Mouse (Mus musculus): ENCODE results near the gene Gm6164. TPM values are rescaled to one million over a fixed set of nuclear protein-coding genes. Genes with fewer than 3 reads are reported as not detected.

Gene Gm6164
- total RNA-seq (2023; ENCODE audit: inconsistent age) = not detected in 4 replicates

GRCm38 (mm10) chr7:20205507-20205906 lies at the start of gene Gm6164:
Gm6164 (minus strand) TSS chr7:20205607.

GRCm38 (mm10) chr7:20233728-20234127 lies 28.3 kb upstream of the Gm6164 start, which contains the start of gene Gm4498:
Gm4498 (minus strand) TSS chr7:20233828.

GRCm38 (mm10) chr7:20193410-20193809 lies 12.0 kb downstream of the Gm6164 start, which contains the start of gene Vmn1r95:
Vmn1r95 (plus strand) TSS chr7:20193710.

GRCm38 (mm10) chr7:20168277-20168676 lies 37.1 kb downstream of the Gm6164 start, which contains the start of gene Vmn1r94:
Vmn1r94 (minus strand) TSS chr7:20168377.

Other genes starting within 250 kb of the Gm6164 start
- not detected in 4 replicates for gene Ceacam20, start 240.2 kb downstream of the Gm6164 start, total RNA-seq (2023; ENCODE audit: inconsistent age)
- not detected in 4 replicates for gene Nlrp9b, start 214.1 kb downstream of the Gm6164 start, total RNA-seq (2023; ENCODE audit: inconsistent age)
- not detected in 4 replicates for gene Vmn1r91, start 105.9 kb downstream of the Gm6164 start, total RNA-seq (2023; ENCODE audit: inconsistent age)
- gene Gm16442, start 83.0 kb downstream of the Gm6164 start, total RNA-seq (2023; ENCODE audit: inconsistent age) = not detected in 4 replicates
- not detected in 4 replicates for gene Vmn1r93, start 66.5 kb downstream of the Gm6164 start, total RNA-seq (2023; ENCODE audit: inconsistent age)
- not detected in 4 replicates for gene Vmn1r94, start 37.2 kb downstream of the Gm6164 start, total RNA-seq (2023; ENCODE audit: inconsistent age)
- not detected in 4 replicates for gene Vmn1r95, start 11.9 kb downstream of the Gm6164 start, total RNA-seq (2023; ENCODE audit: inconsistent age)
- gene Gm4498, start 28.2 kb upstream of the Gm6164 start, total RNA-seq (2023; ENCODE audit: inconsistent age) = not detected in 4 replicates
- not detected in 4 replicates for gene Gm5890, start 57.2 kb upstream of the Gm6164 start, total RNA-seq (2023; ENCODE audit: inconsistent age)
- not detected in 4 replicates for gene Gm4133, start 128.5 kb upstream of the Gm6164 start, total RNA-seq (2023; ENCODE audit: inconsistent age)
- gene Gm5728, start 169.8 kb upstream of the Gm6164 start, total RNA-seq (2023; ENCODE audit: inconsistent age) = not detected in 4 replicates
- gene Vmn1r100, start 212.3 kb upstream of the Gm6164 start, total RNA-seq (2023; ENCODE audit: inconsistent age) = not detected in 4 replicates
- gene Vmn1r101, start 237.0 kb upstream of the Gm6164 start, total RNA-seq (2023; ENCODE audit: inconsistent age) = not detected in 4 replicates